Mouse (Mus musculus) stomach, postnatal 0 days (tissue): ENCODE measurements around the gene Trp53.
"Not testable (repeated sequence)": the region's sequence is repeated elsewhere in the genome, so short reads cannot be mapped to it uniquely, and the experiment has no call there.

Experiments
- CTCF ChIP-seq: IDR thresholded peaks from 2 replicates; pipeline ENCODE4 v1.5.1; 2016; ENCODE audit warnings: antibody characterized with exemption, low read depth, mild to moderate bottlenecking, moderate library complexity
- EP300 ChIP-seq: optimal IDR thresholded peaks from 2 replicates; pipeline ENCODE3; 2016; ENCODE audit warnings: antibody characterized with exemption

DNA sequence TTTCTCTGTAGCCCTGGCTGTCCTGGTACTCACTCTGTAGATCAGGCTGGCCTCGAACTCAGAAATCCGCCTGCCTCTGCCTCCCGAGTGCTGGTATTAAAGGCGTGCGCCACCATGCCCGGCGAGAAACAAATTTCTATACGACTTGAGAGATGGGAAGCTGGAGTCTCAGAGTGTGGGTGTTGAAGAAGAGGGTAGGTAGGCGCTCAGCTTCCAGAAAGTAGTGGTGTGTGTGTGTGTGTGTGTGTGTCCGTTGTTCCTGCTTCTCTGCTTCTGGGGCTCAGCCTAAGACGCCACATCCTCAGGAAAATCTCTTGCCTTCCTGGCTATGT lies 34.1 kb downstream of the Trp53 start:
- TF ChIP-seq CTCF, EP300: not testable (repeated sequence)
